Mouse (Mus musculus) thymus, adult 18-20 months (tissue): ENCODE results near the gene Mapk14.

Experiments used
- DNase-seq, 2 experiments: peaks; one replicate each; pipeline ENCODE4 v3.0.0; 2022; ENCODE audit warnings: mixed read lengths in 2 of 2

Gene Mapk14

DNA sequence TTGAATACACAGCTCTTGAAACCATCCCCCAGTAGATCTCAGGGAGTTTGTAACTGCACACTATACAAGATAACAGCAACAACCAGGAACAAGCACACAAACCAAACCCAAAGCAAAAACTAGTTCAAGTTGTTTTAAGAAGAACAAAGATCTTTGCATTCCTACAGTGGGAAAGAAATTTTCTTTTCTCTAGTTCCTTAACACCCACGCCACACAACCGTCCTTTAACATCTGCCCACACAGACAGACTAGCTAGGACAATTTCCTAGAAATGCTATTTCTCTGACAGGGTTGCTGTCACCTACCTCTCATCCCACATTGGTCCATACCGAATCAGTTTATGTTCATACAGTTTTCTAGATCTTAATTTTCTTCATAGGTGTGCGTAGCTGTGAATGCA is 105.9 kb downstream of the Mapk14 start:
- DNase-seq: no peak
